16 mouse cellular contexts compared by ENCODE assay signal in the genomic region with DNA sequence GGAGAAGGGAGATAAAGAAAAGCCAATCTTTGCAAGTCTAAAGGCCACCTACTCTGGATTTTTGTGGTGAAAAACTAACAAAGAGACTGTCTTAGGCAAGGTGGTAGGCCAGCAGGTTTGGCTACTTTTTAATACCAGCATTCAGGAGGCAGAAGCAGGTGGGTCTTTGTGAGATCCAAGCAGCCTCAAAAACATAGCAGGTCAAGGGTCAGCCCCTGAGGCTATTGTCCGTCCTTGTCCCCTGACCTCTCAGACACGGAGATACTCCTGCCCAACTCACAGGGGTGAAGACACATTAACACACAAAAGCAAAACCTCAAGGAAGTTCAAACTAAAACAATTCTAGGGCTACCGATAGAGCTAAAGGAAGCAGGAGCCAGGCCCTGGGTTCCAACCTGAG. TPM values are rescaled to one million over a fixed set of nuclear protein-coding genes. Genes with fewer than 3 reads are reported as not detected.
A peak's percentile ranks its signal among the peaks of the same experiment; 100 is the strongest.
DNase-seq lines count a peak whose midpoint lies in the region; TF ChIP-seq lines count a peak whose summit lies in the region.
"Had no signal": no experiment of that assay in that cellular context is flagged by ENCODE, and none has a peak within 500 bp of the region (broad histone marks: within the 10 kb centered on the region; RNA-seq: fewer than 3 reads in every experiment).

No protein-coding gene starts in this region.

- H3K9ac ChIP-seq in heart, adult 2 months (ENCODE audit: low read depth, low read length), result no peak overlapping the region
- H3K9ac ChIP-seq in ES-Bruce4 (ENCODE audit: low read depth, poor library complexity, severe bottlenecking), result no peak overlapping the region
- H3K9ac ChIP-seq: forebrain, embryonic 12.5 days had no signal

- H3K36me3 ChIP-seq in heart, adult 2 months (ENCODE audit: control insufficient read depth, insufficient read depth, low read length), result no peaks in the 10 kb centered on the region; the same call in 1 of the 2 replicates
- H3K36me3 ChIP-seq in ES-Bruce4 (ENCODE audit: control insufficient read depth, insufficient read depth, low read length, poor library complexity, severe bottlenecking), result peaks cover 2% of the 10 kb centered on the region; the same call in 1 of the 2 replicates
- H3K36me3 ChIP-seq: embryonic facial prominence, embryonic 13.5 days; forebrain, embryonic 12.5 days; hindbrain, embryonic 10.5 days had no signal

- DNase-seq in heart, adult 2 months, result no peak
- no peak for DNase-seq in heart, postnatal 14 days
- DNase-seq in kidney, adult 9 months, result peak; percentile 32
- no peak for DNase-seq in kidney, adult 11 months
- DNase-seq in natural killer cell, adult 2 months (ENCODE audit: low spot score in 2 of 2), result no peak
- DNase-seq in urinary bladder, adult 18-20 months (ENCODE audit: low spot score in 2 of 2), result no peak
- DNase-seq: adrenal gland, postnatal 14 days; cerebellum, postnatal 36 days had no signal

- intact Hi-C loops in heart, adult 2 months (cut with DNase I), result loop anchor here (1.0 kb wide), 1 partner anchor 10 kb away; no protein-coding TSS in a partner anchor
- intact Hi-C loops in heart, postnatal 14 days (cut with DNase I), result loop anchor here (2.0 kb wide), 1 partner anchor 26 kb away; no protein-coding TSS in a partner anchor

- no peaks in the 10 kb centered on the region; the same call in 1 of the 2 replicates for H3K79me2 ChIP-seq in heart, adult 2 months (replicated peaks; ENCODE audit: control insufficient read depth, insufficient read depth, low read length)

- no peak for TF ChIP-seq CTCF in heart, adult 2 months (IDR thresholded peaks at IDR 0.05)
- TF ChIP-seq CTCF in ES-Bruce4 (IDR thresholded peaks at IDR 0.05; ENCODE audit: low read depth, low read length), result no peak
- no peak for TF ChIP-seq CTCF in olfactory bulb, adult 2 months (IDR thresholded peaks at IDR 0.05; ENCODE audit: insufficient read depth, low read depth, low read length)

- H3K27ac ChIP-seq in heart, adult 2 months, result peak overlapping the region; percentile 98
- H3K27ac ChIP-seq in ES-Bruce4 (ENCODE audit: insufficient read depth, low read length), result peak overlapping the region; percentile 84
- H3K27ac ChIP-seq in olfactory bulb, adult 2 months (ENCODE audit: insufficient read depth, low read depth, low read length), result peak overlapping the region; percentile 10; the same call in 1 of the 2 replicates
- H3K27ac ChIP-seq: embryonic facial prominence, embryonic 13.5 days; forebrain, embryonic 12.5 days; hindbrain, embryonic 10.5 days; midbrain, embryonic 10.5 days had no signal

- 65% methylated on average over 3 of the region's 3 CpGs for WGBS in heart, adult 2 months
- 44% methylated on average over 3 of the region's 3 CpGs for WGBS in olfactory bulb, adult 2 months

- H3K4me1 ChIP-seq in heart, adult 2 months (ENCODE audit: control insufficient read depth, insufficient read depth, low read length), result peaks cover 10% of the 10 kb centered on the region
- H3K4me1 ChIP-seq in ES-Bruce4 (ENCODE audit: control insufficient read depth, insufficient read depth, low read length), result no peaks in the 10 kb centered on the region
- peaks cover 29% of the 10 kb centered on the region for H3K4me1 ChIP-seq in olfactory bulb, adult 2 months (ENCODE audit: control insufficient read depth, insufficient read depth, low read length)

- TF ChIP-seq POLR2A in heart, adult 2 months (IDR thresholded peaks at IDR 0.05; ENCODE audit: insufficient read depth, low read depth, low read length), result no peak
- no peak for TF ChIP-seq POLR2A in ES-Bruce4 (IDR thresholded peaks at IDR 0.05; ENCODE audit: insufficient read depth, low read length)
- no peak for TF ChIP-seq POLR2A in olfactory bulb, adult 2 months (IDR thresholded peaks at IDR 0.05; ENCODE audit: insufficient read depth, low read depth, low read length)

- H3K9me3 ChIP-seq in ES-Bruce4 (replicated peaks; ENCODE audit: control insufficient read depth, insufficient read depth, low read length, poor library complexity, severe bottlenecking), result no peaks in the 10 kb centered on the region
- H3K9me3 ChIP-seq: embryonic facial prominence, embryonic 13.5 days; forebrain, embryonic 12.5 days; G1E; hindbrain, embryonic 10.5 days; midbrain, embryonic 10.5 days had no signal

- no peak overlapping the region for H3K4me3 ChIP-seq in heart, adult 2 months
- no peak overlapping the region for H3K4me3 ChIP-seq in ES-Bruce4 (ENCODE audit: low read depth, low read length)
- H3K4me3 ChIP-seq in olfactory bulb, adult 2 months (ENCODE audit: insufficient read depth, low read depth, low read length), result no peak overlapping the region
- H3K4me3 ChIP-seq: forebrain, embryonic 12.5 days had no signal

- no peak for TF ChIP-seq EP300 in heart, adult 2 months (IDR thresholded peaks at IDR 0.05; ENCODE audit: insufficient read depth, low read depth, low read length)
- peak; percentile 98 for TF ChIP-seq EP300 in ES-Bruce4 (IDR thresholded peaks at IDR 0.05; ENCODE audit: insufficient read depth, low read depth, low read length)

- no peaks in the 10 kb centered on the region for H3K27me3 ChIP-seq in heart, adult 2 months (ENCODE audit: control insufficient read depth, insufficient read depth, low read length)
- H3K27me3 ChIP-seq in ES-Bruce4 (ENCODE audit: control insufficient read depth, insufficient read depth, low read length, poor library complexity, severe bottlenecking), result no peaks in the 10 kb centered on the region

RNA-seq across cellular contexts. Expression of gene Klhl21, which starts 1.8 kb away (rescaled TPM):
- 10 to 100 TPM; 69.9 to 93.5 TPM for total RNA-seq in heart, adult 2 months (2021)
- polyA plus RNA-seq in heart, adult 2 months (2012; rRNA removed), result 50.4 and 56.2 TPM in 2 replicates
- total RNA-seq in heart, postnatal 14 days (2021), result 10 to 100 TPM; 53.0 to 56.9 TPM
- polyA plus RNA-seq in ES-Bruce4 (2011; ENCODE audit: insufficient read depth, insufficient read length, low read depth, missing spikeins), result 24.0 and 24.4 TPM in 2 replicates
- not detected in 2 replicates for polyA plus RNA-seq in olfactory bulb, adult 2 months (2012; ENCODE audit: insufficient read depth, insufficient read length, low replicate concordance, missing spikeins)

RNA-seq across cellular contexts. Expression of gene Phf13, which starts 10.8 kb away (rescaled TPM):
- total RNA-seq in heart, adult 2 months (2021), result 1 to 10 TPM; 4.5 to 4.8 TPM
- polyA plus RNA-seq in heart, adult 2 months (2012; rRNA removed), result 3.0 and 3.7 TPM in 2 replicates
- 1 to 10 TPM; 7.6 to 8.5 TPM for total RNA-seq in heart, postnatal 14 days (2021)
- polyA plus RNA-seq in ES-Bruce4 (2011; ENCODE audit: insufficient read depth, insufficient read length, low read depth, missing spikeins), result 49.7 and 52.1 TPM in 2 replicates
- polyA plus RNA-seq in olfactory bulb, adult 2 months (2012; ENCODE audit: insufficient read depth, insufficient read length, low replicate concordance, missing spikeins), result not detected in 2 replicates

RNA-seq across cellular contexts. Expression of gene Thap3, which starts 18.0 kb away (rescaled TPM):
- 10 to 100 TPM; 12.0 to 13.5 TPM for total RNA-seq in heart, adult 2 months (2021)
- polyA plus RNA-seq in heart, adult 2 months (2012; rRNA removed), result 20.8 and 27.6 TPM in 2 replicates
- 10 to 100 TPM; 13.9 to 14.5 TPM for total RNA-seq in heart, postnatal 14 days (2021)
- 20.0 and 20.7 TPM in 2 replicates for polyA plus RNA-seq in ES-Bruce4 (2011; ENCODE audit: insufficient read depth, insufficient read length, low read depth, missing spikeins)
- not detected in 2 replicates for polyA plus RNA-seq in olfactory bulb, adult 2 months (2012; ENCODE audit: insufficient read depth, insufficient read length, low replicate concordance, missing spikeins)

RNA-seq across cellular contexts. Expression of gene Zbtb48, which starts 20.7 kb away (rescaled TPM):
- total RNA-seq in heart, adult 2 months (2021), result 1 to 10 TPM; 4.3 to 5.6 TPM
- 5.0 and 8.8 TPM in 2 replicates for polyA plus RNA-seq in heart, adult 2 months (2012; rRNA removed)
- 1 to 10 TPM; 4.7 to 7.5 TPM for total RNA-seq in heart, postnatal 14 days (2021)
- 13.4 and 13.5 TPM in 2 replicates for polyA plus RNA-seq in ES-Bruce4 (2011; ENCODE audit: insufficient read depth, insufficient read length, low read depth, missing spikeins)
- polyA plus RNA-seq in olfactory bulb, adult 2 months (2012; ENCODE audit: insufficient read depth, insufficient read length, low replicate concordance, missing spikeins), result not detected in 2 replicates

RNA-seq across cellular contexts. Expression of gene Tas1r1, which starts 31.6 kb away (rescaled TPM):
- total RNA-seq in heart, adult 2 months (2021), result under 1 TPM; 0.08 to 0.11 TPM
- 0.08 TPM in 1 of 2 replicates, not detected in the other for polyA plus RNA-seq in heart, adult 2 months (2012; rRNA removed)
- under 1 TPM in 1 of 2 experiments, not detected in 1; 0.07 TPM for total RNA-seq in heart, postnatal 14 days (2021)
- polyA plus RNA-seq in ES-Bruce4 (2011; ENCODE audit: insufficient read depth, insufficient read length, low read depth, missing spikeins), result 0.38 and 0.55 TPM in 2 replicates
- not detected in 2 replicates for polyA plus RNA-seq in olfactory bulb, adult 2 months (2012; ENCODE audit: insufficient read depth, insufficient read length, low replicate concordance, missing spikeins)
- total RNA-seq: adrenal gland, postnatal 14 days; liver, adult 2 months had no signal
- polyA plus RNA-seq: liver, adult 2 months had no signal

Comparison
In these comparisons a context has a peak if more than half of its experiments do, and no peak if none do; other contexts are left out.
1. H3K27ac ChIP-seq: peak in every context shown above with its lines; median percentile 98 in heart, adult 2 months; 84 in ES-Bruce4; 10 in olfactory bulb, adult 2 months.
2. RNA of gene Thap3, which starts 18.0 kb away (polyA plus RNA-seq): 20.8 to 27.6 TPM in heart, adult 2 months and 20.0 to 20.7 TPM in ES-Bruce4; not detected in olfactory bulb, adult 2 months; every median in the first group is over 10 times any median in the second.